Mouse (Mus musculus): ENCODE data around the gene Psmc6.

The Psmc6 gene

DNA sequence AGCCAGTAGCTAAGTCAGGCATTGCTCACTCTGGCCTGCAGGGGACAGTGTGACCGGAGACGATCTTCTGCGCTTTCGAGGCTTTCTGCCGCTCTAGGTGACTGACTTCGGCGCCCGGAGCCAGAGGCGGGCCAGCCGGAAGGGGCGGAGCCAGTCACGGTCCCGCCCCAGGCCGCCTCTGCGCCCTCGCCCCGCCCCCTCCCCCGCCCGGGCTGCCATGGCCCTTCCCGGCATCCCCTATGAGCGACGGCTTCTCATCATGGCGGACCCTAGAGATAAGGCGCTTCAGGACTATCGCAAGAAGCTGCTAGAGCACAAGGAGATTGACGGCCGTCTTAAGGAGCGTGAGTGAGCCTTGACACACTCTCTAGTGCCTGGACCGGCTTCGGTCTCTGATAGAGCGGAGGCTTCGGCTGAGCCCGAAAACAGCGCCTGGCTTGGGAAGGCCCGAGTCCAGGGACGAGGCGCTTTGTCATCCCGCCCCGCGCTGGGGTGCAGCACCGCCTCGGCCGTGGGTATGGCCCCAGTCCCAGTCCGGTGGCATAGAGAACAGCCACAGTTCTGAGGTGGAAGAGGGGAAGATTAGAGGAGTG, at the start of gene Psmc6:
Gene Psmc6, plus strand, starts transcription at position 200 of the 593 bp plus-strand sequence.
- DNase-seq (ENCODE audit: low spot score in 2 of 2) = peak; percentile 84 to 91

DNA sequence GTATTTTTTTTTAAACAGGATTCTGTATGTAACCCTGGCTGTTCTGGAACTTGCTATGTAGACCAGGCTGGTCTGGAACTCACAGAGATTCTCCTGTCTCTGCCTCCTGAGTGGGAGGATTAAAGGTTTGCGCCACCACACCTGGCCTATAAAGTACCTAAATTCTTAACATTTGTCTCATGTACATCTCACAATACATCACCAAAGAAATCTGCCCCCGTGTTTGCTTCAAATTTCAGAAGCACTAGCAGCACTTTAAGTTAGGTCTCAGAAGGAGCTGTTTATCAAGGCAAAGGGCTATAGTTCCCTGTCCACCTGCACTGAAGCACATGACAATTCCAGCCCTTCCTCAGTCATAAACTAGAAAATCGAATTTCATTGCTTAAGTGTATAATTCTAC, 47.5 kb upstream of the Psmc6 start:
- no peak for DNase-seq (ENCODE audit: low spot score in 2 of 2)

DNA sequence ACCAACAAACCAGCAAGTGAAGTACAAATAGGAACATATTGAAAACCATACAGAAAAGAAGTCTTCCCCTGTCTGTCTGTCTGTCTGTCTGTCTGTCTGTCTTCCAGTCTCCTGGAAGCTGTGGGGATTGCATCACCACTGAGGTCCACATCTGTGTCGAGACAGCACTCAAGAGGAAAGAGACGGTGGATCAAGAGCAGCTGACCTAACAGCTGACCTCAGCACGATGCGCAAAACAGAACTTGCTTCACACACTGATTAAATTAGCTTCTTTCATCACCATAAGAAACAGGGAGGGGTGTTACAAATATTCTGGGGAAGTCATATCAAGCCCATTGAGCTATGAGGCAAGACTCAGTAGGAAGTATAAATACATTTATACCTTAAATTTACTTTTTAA, 38.0 kb upstream of the Psmc6 start:
- DNase-seq (ENCODE audit: low spot score in 2 of 2) = no peak

DNA sequence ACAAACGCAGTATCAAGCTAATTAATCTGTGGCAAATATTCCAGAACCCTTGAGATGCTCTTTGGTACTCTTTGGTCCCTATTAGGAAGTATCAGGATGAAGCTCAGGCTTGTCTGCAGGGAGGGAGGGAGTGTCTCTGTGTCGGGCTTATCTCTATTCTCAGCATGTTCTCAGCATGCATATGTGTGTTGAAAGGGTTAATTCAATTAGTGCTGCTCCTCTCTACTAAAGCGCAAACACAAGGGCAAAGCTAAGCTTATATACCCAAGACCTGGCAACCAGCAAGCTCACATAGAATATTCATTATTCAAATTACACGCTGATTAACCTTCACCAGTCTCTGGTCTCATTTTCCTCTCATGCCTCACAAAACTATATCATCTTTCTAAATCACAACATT, 25.6 kb upstream of the Psmc6 start:
- no peak for DNase-seq (ENCODE audit: low spot score in 2 of 2)

DNA sequence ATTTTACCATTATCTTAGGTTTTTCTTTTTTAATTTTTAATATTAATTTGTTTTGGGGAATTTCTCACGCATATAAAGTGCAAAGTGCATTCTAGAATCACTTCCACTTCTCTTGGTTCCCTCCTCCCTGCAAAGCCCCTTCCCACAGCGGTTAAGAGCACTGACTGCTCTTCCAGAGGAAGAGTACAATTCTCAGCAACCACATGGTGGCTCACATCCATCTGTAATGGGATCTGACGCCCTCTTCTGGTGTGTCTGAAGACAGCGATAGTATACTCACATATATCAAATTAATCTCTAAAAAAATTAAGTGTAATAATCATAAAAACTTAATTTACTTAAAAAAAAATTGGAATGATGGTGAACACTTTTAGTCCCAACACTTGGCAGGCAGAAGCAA, 25.2 kb upstream of the Psmc6 start:
- DNase-seq (ENCODE audit: low spot score in 2 of 2) = no peak

DNA sequence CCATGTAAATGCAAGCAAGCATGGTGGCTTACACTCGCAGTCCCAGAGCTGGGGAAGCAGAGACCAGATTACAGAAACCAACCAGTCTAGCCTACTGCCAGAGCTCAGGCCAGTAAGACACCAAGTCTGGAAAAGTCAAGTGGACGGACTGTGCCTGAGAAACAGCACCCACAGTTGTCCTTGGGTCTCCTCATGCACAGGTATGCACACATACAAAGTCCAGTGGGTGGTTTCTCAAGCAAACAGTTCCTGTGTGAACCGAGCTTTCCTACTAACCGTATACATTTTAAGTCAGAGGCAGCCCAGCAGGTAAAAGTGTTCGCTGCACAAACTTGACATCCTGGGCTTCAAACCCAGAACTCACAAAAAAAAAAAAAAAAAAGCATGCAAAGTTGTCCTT, 23.7 kb upstream of the Psmc6 start:
- no peak for DNase-seq (ENCODE audit: low spot score in 2 of 2)

DNA sequence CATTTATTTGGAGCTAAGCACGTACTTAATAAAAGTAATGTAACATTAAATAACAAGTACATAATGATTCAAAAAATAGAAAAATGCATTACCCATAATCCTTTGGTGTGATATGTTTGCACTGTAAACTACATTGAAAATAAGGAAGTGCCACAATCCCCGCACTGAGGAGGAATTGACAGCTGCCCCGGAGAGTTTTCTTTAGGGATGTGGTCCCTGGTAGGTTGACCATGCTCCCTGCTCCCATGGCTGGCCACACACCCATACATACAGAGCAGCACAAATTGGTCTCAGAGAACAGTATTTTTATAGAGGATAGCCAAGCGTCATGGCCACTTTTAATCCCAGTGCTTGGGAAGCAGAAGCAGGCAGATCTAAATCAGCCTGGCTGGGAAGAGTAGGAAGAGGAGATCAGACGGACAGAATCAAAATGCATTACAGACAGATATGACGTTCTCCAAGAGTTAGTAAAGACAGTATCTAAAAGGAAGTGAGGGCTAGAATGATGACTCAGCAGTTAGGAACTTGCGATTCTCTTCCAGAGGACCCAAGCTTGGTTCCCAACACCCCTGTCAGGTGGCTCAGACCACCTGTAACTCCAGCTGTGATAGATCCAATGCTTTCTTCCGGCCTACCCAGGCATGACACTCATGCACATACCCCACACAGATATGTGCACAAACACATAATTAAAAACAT, 21.8 kb upstream of the Psmc6 start:
- no peak for DNase-seq (ENCODE audit: low spot score in 2 of 2)

DNA sequence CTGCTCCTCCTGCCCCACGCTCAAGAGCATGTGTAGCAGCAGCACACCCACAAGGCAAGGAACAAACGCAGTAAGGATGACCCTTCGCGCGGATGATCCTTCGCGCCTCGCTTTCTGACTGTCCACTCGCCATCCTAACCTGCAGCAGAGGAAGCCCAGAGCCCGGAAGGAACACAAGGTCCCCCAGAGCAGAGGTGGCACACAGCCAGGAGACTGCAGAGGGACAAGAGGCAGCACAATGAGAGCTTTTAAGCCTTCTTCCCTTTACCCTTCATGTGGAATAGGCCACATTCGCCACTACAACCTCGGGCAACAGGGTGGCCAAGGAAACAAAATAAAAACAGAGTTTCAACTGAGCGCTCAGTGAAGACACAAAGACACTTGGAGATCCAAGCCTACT, 19.9 kb upstream of the Psmc6 start:
- no peak for DNase-seq (ENCODE audit: low spot score in 2 of 2)

DNA sequence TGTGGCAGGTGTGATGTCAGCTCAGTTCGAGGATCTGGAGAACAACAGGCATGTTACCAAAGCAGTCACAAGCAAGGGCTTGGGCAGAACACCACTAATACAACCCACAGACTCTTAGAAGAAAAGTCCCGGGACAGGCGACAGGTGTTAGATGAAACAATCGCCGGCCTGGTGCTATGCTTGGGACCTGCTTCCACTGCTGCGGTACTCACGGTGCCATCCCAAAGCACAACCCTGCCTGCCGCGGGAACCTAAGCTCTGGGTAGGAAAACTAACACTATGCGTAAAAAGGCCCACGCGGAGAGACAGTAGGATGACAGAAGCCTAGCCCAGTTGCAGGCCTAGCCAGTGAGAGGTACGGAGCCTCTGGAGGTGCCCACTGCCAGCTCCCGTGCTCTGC, 19.5 kb upstream of the Psmc6 start:
- no peak for DNase-seq (ENCODE audit: low spot score in 2 of 2)

DNA sequence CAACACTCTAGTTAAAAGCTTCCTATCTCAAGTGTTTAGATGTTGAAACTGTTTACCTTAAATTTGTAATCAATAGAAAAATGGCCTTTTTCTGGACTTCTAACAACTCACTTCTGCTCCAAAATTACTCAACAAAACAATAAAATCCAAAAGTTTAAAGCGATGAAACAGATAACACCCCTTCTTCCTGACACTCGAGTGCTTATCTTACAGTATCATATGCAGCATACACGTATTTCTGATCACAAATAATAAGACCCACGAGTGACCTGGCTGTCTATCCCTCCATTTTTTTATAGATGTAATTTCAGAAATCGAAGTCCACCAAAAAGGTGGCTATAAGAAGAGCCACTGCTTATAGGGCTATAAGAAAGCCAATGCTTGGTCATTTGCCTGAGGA, 12.7 kb upstream of the Psmc6 start:
- DNase-seq (ENCODE audit: low spot score in 2 of 2) = no peak

DNA sequence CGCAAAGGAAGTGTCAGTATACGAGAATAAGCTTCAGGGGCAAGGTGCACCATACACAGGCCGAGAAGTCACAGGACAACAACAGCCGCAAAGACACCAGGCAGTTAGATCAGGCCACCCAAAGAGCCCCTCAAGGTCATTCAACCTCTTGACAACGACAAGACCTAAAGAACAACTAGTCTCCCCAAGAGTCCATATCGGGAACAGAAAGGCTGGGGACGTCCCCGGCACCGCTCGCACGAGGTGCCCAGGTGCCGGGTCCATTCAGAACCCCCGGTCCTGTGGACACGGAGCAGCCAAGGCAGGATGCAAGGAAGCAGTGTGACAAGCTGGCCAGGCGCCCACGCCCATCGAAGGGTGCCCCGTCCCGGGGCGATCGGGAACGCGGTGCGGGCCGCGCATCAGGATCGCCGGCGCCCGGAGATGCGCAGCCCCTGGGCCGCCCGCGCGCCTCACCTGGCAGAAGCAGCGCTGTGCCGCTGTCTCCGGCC, 11.6 kb upstream of the Psmc6 start:
- no peak for DNase-seq (ENCODE audit: low spot score in 2 of 2)

DNA sequence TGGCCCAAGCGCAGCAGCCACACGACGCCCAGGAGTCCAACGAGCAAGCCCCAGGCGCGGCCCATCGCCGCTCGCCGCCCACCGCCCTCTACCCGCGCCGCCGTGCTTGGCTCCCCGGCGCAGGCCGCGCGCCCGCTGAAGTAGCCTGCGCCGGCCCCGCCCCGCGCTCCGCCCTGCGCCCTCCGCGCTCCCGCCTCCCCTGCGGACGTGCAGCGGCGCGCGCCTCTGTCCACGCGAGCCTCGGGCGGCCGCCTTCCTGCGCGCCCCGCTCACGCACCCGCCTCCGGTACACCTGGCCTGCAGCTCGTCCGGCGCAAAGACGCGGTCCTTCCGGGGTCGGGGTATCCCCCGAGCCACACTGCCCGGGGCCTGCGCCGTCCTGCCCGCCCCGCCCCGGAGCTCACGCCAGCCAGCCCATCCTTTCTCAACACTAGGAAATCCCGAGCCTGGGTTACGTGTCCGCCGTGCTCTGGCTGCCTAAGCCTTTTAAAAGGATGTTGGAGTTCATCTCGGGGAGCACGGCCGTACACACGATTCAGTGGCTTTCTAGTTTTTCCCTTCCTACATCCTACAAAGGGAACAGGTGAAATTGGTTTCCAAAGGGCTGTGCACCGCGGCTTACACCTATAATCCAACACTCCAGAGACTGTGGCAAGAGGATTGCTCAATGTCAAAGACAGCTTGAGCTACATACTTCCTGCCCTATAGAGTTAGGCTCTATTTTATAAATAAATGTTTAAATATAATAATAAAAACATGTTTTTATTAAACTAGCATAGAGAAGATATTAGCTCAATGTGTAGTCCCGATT, 11.0 kb upstream of the Psmc6 start, which contains the start of gene Ero1l:
Gene Ero1l, minus strand, starts transcription at position 346 of the 811 bp plus-strand sequence.
- peak; percentile 86 to 87 for DNase-seq (ENCODE audit: low spot score in 2 of 2)

DNA sequence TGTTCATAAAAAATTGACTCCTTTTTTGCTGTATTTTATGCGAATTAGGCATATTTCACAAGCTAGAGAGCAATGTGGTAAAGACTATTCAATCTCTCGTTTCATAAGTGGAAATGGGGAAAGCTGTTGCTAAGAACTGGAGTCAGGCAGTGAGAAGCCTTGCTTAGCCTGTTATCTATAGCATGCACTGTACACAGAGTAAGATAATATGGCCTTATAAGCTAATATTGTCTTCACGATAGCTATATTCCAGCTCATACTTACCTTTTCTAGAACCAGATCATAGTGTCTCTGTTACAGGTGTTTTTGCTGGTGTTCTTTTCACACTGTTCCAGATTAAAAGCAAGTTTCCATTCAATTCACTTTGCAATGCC, 10.4 kb upstream of the Psmc6 start:
- DNase-seq (ENCODE audit: low spot score in 2 of 2) = no peak

DNA sequence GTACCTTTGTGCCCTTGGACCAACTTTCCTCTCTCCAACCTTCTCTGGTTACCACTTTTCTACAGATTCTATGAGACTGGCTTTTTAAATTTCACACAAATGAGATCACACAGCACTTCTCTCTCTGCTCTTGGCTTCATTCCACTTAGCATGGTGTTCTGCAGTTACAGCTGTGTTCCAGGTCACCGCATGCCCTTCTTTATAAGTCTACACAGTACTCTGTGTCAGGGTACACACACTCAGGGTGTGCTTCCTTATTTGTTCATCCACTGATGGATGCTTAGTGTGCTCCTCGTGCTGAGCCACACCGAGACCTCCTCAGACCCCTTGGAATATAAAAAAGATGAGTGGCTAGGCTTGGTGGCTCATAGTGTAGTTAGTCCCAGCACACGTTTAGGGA, 9.5 kb upstream of the Psmc6 start:
- no peak for DNase-seq (ENCODE audit: low spot score in 2 of 2)

DNA sequence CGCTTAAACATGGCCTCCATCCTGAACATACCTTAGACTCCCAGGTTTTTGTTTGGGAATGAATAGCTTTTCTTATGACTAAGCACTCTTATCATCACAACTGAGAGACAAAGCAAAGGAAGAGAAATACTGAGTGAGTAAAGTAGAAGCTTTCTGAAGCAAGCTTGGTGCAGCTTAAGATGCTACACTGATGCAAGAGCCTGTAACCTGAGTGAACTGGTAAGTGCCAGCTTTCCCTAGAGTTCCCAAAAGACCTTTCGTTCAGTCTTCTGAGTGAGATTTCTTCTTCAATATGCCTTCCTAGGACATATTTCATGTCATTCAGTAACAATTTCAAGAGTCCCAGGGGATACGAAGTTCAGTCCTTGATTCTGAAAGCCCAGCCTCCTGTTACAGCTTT, 8.5 kb upstream of the Psmc6 start:
- DNase-seq (ENCODE audit: low spot score in 2 of 2) = no peak

DNA sequence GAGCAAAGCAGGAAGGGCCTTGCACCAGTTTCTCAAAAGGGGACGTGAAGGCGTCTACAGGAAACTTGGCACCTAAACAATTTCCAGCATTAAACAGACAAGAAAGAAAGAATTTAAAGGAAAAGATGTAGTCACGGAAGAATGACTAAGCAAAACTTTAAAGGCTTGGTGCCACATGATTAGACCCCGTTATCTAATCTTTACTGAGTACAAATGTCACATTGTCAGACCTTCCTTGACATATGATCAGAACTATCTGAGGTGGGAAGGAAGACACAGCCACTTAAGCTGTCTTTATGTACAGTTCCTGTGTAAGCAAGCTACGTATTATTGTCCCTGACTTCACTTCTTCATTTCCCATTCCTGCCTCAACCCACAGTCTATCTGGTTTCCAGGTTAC, 8.0 kb upstream of the Psmc6 start:
- no peak for DNase-seq (ENCODE audit: low spot score in 2 of 2)

DNA sequence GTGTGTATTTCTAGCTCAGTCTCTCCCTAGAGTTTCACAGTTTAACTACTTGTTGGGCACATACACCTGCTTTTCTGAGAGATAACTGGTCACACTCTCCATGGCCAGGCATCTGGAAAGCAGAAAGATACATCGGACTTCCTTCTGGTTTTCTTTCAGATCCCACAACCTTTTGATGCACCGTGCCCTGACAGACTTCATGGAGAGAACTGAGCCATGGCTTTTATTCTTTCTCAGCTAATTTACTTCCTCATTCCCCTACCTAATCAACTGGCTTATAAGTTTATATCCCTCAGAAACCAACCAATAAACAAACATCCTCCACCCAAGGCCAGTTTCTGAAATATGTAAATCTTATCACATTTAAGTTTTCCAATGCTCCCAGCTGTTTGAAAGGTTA, 7.1 kb upstream of the Psmc6 start:
- DNase-seq (ENCODE audit: low spot score in 2 of 2) = no peak

DNA sequence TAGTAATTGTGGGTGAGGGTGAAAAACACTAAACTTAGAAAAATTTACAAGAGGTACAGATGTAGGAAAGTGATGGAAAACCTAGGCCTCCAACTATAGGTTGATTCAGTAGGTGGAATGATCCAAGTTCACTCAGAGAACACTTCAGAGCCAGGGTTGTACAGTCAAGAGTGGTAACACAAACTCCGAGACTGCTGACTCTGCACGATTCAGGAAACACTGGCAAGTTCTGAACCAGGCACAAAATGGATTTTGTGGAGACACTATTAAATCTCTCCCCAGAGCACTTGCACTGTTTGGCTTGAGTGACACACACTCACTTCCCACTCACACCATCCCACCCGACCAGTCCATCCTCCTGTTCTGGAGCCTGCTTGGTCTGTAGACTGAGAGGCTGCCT, 6.3 kb upstream of the Psmc6 start:
- no peak for DNase-seq (ENCODE audit: low spot score in 2 of 2)

DNA sequence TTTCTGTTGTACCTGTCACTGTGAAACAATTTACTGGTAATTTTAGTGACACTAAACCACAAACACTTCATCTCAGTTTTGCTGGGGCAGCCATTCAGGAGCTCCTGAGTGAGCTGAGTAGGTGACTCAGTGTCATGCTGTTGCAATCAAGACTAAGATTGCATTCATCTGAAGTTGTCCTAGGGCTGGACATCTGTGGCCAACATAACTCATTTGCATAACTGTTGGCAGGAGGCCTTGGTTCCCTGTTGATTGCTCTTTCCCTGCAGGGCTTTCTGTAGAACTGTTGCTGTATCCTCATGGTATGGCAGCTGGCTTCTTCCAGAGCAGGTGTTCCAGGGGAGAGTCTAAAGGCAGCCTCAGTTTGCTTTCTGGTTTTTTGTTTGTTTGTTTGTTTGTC, 4.1 kb upstream of the Psmc6 start:
- no peak for DNase-seq (ENCODE audit: low spot score in 2 of 2)

DNA sequence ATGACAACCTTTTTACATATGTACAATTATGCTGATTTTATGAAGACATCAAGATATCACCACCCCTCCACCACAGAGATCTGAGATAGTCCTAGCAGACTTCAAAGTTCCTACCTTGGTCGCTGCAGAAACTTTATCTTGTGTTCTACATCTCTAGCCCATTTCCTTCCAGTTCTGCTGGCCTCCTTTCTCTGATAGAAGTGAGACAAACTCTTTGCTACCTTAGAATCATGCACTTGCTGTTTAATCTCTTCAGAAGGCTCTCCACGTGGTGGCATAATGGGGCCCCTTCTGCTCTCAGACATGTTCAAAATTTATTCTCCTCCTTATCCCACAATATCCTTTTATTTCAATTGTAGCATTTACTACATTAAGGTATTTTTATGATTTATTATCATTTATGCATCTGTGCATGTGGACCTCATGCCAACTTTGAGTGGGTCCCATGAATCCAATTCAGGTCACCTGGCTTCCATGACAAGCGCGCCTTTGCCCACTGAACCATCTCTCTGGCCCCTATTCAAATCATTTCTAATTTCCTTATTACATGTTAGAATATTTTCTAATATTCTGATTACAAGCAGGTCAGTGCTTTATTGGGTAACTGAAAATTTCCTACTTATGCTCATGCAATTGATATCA, 1.4 kb upstream of the Psmc6 start:
- no peak for DNase-seq (ENCODE audit: low spot score in 2 of 2)

DNA sequence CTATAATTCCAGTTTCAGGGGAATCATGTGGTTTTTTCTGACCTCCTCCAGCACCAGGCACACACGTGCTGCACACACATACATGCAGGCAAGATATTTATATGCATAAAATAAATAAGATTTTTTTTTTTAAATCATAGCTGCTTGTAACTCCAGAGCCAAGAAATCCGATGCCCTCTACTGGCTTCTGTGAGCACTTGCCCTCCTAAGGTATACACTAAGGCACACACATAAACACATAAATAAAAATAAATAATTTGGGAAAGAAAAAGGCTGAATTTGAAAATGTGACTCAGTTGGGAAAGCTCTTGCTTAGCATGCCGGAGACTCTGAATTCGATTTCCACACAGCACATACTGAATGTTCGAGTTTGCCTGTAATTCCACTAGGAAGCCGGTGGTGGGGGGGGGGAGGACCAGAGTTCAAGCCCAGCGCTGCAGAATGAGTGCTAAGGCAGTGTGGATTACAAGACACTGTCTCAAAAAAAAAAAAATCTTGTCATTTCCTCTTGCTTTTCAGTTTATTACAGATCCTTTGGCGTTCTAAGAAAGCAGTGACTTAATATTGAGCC, 485 bp upstream of the Psmc6 start:
- DNase-seq (ENCODE audit: low spot score in 2 of 2) = no peak
